Mouse (Mus musculus) testis, adult 2 months (tissue): ENCODE measurements around the gene Pak6. TPM values are rescaled to one million over a fixed set of nuclear protein-coding genes. Genes with fewer than 3 reads are reported as not detected.

Experiments used
- H3K27ac ChIP-seq: fragments of 200-500 bp; 2 replicates; pipeline ENCODE4 v1.5.1; 2012; ENCODE audit warnings: low read depth, low read length; ENCODE audit not compliant: control insufficient read depth, insufficient read depth
- H3K27me3 ChIP-seq: fragments of 200-500 bp; 2 replicates; pipeline ENCODE4 v1.6.1; 2012; ENCODE audit warnings: mild to moderate bottlenecking, low read length, moderate library complexity; ENCODE audit not compliant: control insufficient read depth, insufficient read depth
- H3K36me3 ChIP-seq: fragments of 200-500 bp; 2 replicates; pipeline ENCODE4 v1.6.1; 2012; ENCODE audit warnings: mild to moderate bottlenecking, low read length; ENCODE audit not compliant: control insufficient read depth, insufficient read depth
- H3K4me1 ChIP-seq: fragments of 200-500 bp; 2 replicates; pipeline ENCODE4 v1.6.1; 2012; ENCODE audit warnings: low read length; ENCODE audit not compliant: control insufficient read depth, insufficient read depth
- H3K4me3 ChIP-seq: fragments of 200-500 bp; 2 replicates; pipeline ENCODE4 v1.5.1; 2012; ENCODE audit warnings: low read depth, mild to moderate bottlenecking, low read length, moderate library complexity, mixed read lengths; ENCODE audit not compliant: control insufficient read depth
- CTCF ChIP-seq: fragments of 200-500 bp; IDR thresholded peaks from 2 replicates; pipeline ENCODE4 v1.5.1; 2012; ENCODE audit warnings: low read depth, mild to moderate bottlenecking, inconsistent platforms, low read length, moderate library complexity; ENCODE audit not compliant: control insufficient read depth, insufficient read depth, insufficient replicate concordance
- POLR2A ChIP-seq: fragments of 200-500 bp; IDR thresholded peaks from 2 replicates; pipeline ENCODE4 v1.6.1; 2012; ENCODE audit warnings: low read depth, mild to moderate bottlenecking, inconsistent platforms, low read length, moderate library complexity; ENCODE audit not compliant: control insufficient read depth
- polyA plus RNA-seq: library from polyadenylated mRNA; depleted of rRNA; stranded (reverse); fragments of >200 nt; gene quantifications from 2 replicates; pipeline ENCODE4 v1.2.3, GENCODE M21; 2012

Gene Pak6
- polyA plus RNA-seq, 1 experiment = 6.2 TPM

DNA sequence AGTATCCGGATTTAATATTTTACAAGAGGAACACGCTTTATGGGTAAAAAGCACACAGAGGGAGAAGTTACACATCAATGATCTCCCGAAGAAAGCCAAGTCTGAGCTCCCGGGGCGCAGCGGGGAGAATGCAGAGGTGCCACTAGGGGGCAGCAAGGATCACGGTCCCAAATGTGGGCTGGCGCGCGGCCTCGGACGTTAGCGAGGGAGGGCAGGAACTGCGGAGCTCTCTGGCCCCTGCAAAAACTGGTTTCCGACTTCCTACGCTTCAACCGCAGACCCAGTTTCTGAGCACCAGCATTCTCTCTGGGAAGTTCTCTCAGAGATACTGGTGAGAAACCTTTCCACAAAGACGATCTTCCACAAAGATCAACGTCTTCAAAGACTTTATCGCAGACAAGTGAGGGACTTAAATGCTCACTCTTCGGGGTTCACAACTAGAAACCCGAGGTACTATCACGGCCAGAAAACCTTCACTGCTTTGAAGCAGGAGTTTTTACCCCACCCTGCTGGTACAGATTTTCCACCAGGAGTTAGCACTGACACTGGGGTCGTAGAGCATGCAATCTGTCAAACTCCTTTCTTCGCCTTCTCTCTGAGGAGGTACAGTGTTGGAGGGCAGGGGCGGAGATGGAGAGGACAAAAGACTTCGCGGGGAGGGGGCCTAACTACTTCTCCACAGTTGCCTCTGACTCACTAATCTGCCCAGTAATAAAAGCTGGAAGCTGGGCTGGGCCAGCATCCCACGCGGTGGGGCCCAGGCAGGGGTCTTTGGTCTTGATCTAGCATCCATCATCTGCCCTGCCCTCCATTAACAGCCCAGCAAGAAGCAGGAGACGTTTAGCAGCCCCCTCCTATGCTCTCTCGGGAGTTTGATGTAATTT, 37.3 kb downstream of the Pak6 start:
- Histone ChIP-seq H3K27ac (peak overlapping the region; percentile 57), H3K36me3 (no peaks in the 10 kb centered on the region), H3K27me3 (no peaks in the 10 kb centered on the region), H3K4me1 (peaks cover 61% of the 10 kb centered on the region), H3K4me3 (peak overlapping the region; percentile 70)
- TF ChIP-seq POLR2A = peak; percentile 20; the same call in 1 of the 2 replicates
- peak; percentile 90 for TF ChIP-seq CTCF

DNA sequence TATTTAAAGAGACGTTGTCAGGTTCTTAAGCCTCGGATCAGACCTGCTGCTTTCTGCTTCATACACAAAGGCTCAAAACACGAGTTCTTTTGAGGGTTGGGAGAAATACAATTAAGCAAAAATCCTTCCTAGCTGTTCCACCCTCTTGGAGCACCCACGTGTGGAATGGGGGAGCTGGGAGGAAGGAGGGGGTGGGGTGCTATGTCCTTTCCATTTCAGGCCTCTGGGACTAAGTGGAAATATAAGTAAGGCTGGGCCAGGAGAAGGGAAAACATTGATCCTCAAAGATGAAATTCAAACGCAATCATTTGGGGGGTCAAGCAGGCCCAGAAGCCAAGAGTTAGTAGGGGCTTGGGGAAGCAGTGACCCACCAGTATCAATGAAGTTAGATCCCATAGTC, 38.1 kb downstream of the Pak6 start:
- Histone ChIP-seq H3K27ac (no peak overlapping the region), H3K36me3 (no peaks in the 10 kb centered on the region), H3K4me1 (peaks cover 60% of the 10 kb centered on the region), H3K27me3 (no peaks in the 10 kb centered on the region), H3K4me3 (peak overlapping the region; percentile 70)
- no peak for TF ChIP-seq CTCF
- TF ChIP-seq POLR2A = no peak

DNA sequence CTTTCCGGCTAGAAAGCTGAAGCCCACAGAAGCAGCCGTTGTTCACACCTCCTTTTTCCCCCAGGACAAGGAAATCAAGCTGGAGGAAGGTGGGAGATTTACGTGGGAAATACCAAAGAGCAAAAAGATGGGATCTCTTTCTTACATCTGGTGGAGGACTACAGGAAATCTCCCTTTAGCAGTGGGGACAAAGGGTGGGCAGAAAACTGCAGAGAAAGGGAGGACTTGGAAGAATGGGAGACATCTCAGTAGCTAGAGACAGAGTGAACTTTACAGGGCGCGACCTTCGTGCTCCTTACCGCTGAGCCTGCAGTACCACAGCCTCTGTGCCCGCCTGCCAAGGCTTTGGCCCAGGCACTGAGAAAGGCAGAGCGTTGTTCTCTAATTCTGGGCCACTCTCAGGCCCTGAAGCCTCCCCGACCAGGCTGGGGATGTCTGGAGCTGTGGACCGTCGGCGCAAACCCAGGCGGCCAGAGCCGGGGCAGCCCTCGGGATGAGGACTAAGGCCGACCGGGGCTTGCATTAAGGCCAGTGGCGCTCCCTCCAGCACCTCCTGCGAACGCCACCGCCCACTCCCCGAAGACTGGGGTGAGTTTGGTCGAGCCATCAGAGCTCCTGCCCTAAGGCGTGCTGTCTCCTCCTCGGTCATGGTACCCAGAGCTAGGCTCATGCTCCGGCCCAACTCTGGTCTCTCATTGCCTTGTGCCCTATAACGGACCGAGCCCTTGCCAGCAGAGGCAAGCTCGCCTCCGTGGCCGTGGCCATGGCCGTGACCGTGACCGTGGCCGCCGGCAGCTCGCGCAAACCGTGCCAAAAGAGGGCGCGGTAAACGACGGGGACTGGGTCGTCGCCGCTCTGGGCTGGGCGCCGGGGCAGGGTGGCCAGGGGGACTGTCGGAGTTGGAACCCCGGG, 39.1 kb downstream of the Pak6 start:
- Histone ChIP-seq H3K4me3 (peak overlapping the region; percentile 82), H3K4me1 (peaks cover 50% of the 10 kb centered on the region), H3K27me3 (no peaks in the 10 kb centered on the region), H3K27ac (peak overlapping the region; percentile 33; the same call in 1 of the 2 replicates), H3K36me3 (no peaks in the 10 kb centered on the region)
- no peak for TF ChIP-seq CTCF
- no peak; the same call in 1 of the 2 replicates for TF ChIP-seq POLR2A

DNA sequence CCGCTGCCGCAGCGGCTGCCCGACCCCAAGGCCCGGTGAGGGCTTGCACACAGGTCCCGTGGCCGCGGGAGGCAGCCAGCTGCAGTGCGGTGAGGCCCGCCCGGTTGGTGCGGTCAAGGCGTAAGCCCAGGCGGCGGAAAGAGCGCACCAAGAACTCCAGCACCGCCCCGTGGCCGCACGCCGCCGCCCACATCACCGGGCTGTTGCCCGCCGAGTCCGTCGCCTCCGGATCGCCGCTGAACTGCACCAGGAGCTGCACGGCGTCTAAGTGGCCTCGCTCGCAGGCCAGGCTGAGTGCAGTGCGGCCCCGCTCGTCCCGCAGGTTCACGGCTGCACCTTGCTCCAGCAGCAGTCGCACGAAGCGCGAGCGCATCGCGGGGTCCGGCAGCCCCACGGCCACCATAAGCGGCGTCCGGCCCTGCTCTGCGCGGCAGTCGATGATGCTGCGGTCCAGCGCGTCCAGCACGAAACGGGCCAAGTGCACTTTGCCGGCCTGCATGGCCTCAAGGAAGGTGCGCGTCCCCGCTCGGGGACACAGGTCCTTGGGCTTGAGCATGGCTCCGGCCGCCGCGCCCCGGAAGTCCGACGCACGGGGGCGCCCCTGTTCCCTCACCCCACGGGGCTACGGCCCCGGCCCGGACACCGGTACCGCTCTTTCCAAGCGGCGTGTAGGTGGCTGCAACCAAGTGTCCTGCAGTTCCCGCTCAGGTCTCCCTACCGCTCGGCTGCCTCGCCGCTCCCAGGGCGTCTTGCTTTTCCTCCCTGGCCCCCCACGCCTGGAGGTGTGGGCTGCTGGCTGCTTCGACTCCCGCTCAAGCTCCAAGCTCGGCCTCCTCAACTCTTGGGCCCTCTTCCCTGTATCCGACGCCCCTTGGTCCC, 40.0 kb downstream of the Pak6 start:
- Histone ChIP-seq H3K36me3 (no peaks in the 10 kb centered on the region), H3K4me3 (peak overlapping the region; percentile 82), H3K27me3 (no peaks in the 10 kb centered on the region), H3K4me1 (peaks cover 46% of the 10 kb centered on the region), H3K27ac (no peak overlapping the region; the same call in 1 of the 2 replicates)
- peak; percentile 36; the same call in 1 of the 2 replicates for TF ChIP-seq POLR2A
- TF ChIP-seq CTCF = peak; percentile 8; the same call in 1 of the 2 replicates

DNA sequence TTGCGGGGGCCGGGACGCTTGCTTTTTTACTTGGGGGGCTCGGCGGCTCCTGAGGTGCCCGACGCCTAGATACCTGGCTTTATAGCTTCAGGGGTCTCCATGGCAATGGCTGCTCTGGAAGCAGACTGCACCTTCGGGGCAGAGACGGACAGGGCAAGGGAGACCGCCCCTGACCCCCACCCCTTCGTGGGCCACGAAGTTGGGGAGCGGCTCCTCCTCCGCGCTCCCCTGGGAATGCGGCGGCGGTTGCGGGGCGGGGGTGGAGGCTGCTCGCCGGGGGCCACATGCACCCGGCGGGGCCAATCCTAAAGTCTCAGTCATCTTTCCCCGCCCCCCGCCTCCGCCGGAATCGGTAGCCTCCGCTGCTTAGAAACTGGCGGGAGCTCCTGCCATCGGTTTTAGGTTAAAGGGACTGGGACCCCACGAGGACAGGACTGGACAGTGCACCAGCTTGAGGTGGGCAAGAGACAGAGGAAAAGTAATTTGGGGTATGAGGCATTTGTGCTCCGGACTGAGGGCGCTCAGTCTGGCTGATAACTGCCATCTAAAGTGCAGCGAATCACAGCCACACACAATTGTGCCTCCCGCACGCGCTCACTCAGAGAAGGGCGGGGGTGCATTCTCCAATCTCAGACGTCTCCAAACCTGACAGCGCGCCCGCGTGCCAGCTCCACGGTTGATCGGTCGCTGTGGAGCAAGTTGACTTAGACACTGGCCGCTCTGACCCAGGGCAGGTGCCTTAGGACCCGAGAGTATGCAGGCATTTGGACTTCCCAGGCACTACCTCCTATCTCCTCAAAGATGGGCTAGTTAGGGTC, 41.0 kb downstream of the Pak6 start, which contains the start of gene Ankrd63:
Gene Ankrd63, minus strand, starts transcription at position 51 of the 818 bp plus-strand sequence.
- peak within 1 kb of the TSS; percentile 76 for H3K27ac ChIP-seq

DNA sequence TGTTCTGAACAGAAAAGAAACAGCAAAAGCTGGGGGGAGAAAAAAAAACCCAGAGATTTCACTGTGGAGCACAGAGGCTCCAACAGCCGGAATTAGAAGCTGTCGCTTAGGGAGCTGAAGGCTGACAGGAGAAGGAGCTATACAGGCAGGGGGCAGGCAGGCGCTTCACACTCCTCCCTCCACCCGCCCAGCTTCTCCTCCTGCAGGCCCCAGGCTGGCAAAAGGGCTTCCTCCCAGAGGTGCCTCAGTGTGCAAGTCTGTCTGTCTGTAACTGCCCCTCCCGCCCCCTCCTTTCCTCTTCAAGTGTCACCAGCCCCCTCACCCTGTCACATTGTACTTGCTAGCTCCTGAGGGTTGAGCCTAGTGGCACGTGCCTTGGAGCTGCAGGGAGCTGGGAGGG, 43.3 kb downstream of the Pak6 start:
- no peak overlapping the region for H3K4me3 ChIP-seq
- no peaks in the 10 kb centered on the region for H3K36me3 ChIP-seq
- no peak for TF ChIP-seq POLR2A
- TF ChIP-seq CTCF = no peak
- no peak overlapping the region for H3K27ac ChIP-seq
- H3K27me3 ChIP-seq = no peaks in the 10 kb centered on the region
- H3K4me1 ChIP-seq = peaks cover 38% of the 10 kb centered on the region

More for the DNA sequence above, 41.0 kb downstream of the Pak6 start, which contains the start of gene Ankrd63:
- H3K27me3 ChIP-seq = no peaks in the 10 kb centered on the region
- H3K4me1 ChIP-seq = peaks cover 43% of the 10 kb centered on the region
- no peaks in the 10 kb centered on the region for H3K36me3 ChIP-seq
- H3K4me3 ChIP-seq = peak within 1 kb of the TSS; percentile 82
- TF ChIP-seq CTCF (no peak), POLR2A (peak; percentile 76; the same call in 1 of the 2 replicates)
